Comparison of ENCODE assay signal across 23 mouse cellular contexts in the genomic region with DNA sequence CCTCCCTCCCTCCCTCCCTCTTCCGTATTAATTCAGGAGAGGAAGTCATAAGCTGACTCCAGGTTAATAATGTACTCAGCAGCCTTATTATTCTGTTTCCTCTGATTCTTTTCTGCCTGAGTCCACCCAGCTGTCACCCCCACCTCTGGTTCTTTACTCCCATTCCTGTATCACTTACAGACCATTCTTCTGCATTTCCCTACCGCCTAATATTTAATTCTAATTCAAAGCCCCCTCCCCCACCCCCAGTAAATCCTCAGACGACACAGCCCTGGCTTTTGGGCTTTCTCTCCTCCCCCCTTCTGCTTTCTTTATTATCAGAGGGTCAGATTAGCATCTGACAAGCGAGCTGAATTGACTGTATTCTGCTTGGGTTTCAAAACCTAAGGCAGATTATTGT.
DNase-seq lines count a peak whose midpoint lies in the region; ATAC-seq and TF ChIP-seq lines count a peak whose summit lies in the region.
"Had no signal": no experiment of that assay in that cellular context is flagged by ENCODE, and none has a peak within 500 bp of the region (broad histone marks: within the 10 kb centered on the region; RNA-seq: fewer than 3 reads in every experiment).

No protein-coding gene starts in this region.

- H3K9ac ChIP-seq in hindbrain, embryonic 13.5 days: no peak overlapping the region
- H3K9ac ChIP-seq in hindbrain, postnatal 0 days (replicated peaks; ENCODE audit: low read length): no peak overlapping the region
- no peak overlapping the region for H3K9ac ChIP-seq in neural tube, embryonic 11.5 days (ENCODE audit: low read length)
- H3K9ac ChIP-seq in neural tube, embryonic 15.5 days (replicated peaks): no peak overlapping the region
- no peak overlapping the region for H3K9ac ChIP-seq in midbrain, embryonic 13.5 days (replicated peaks)
- H3K9ac ChIP-seq in neural tube, embryonic 14.5 days (replicated peaks; ENCODE audit: low read depth, low read length): no peak overlapping the region
- H3K9ac ChIP-seq: intestine, embryonic 15.5 days; liver, embryonic 15.5 days; lung, embryonic 15.5 days had no signal

- ATAC-seq in hindbrain, embryonic 13.5 days (ENCODE audit: low FRiP score): peak; percentile 36; the same call in 1 of the 2 replicates
- ATAC-seq in hindbrain, postnatal 0 days: no peak
- no peak; the same call in 1 of the 2 replicates for ATAC-seq in neural tube, embryonic 11.5 days (ENCODE audit: insufficient read depth, low FRiP score, low TSS enrichment)
- ATAC-seq in neural tube, embryonic 15.5 days (ENCODE audit: low FRiP score): no peak
- ATAC-seq in midbrain, embryonic 13.5 days: peak; percentile 85
- ATAC-seq in neural tube, embryonic 14.5 days (ENCODE audit: low read depth): no peak; the same call in 1 of the 2 replicates
- ATAC-seq: activated CD4-positive, CD25-positive, alpha-beta regulatory T cell, adult 4 months; intestine, embryonic 15.5 days had no signal

- H3K36me3 ChIP-seq in hindbrain, embryonic 13.5 days: no peaks in the 10 kb centered on the region
- H3K36me3 ChIP-seq in hindbrain, postnatal 0 days (ENCODE audit: insufficient read depth, low read length): no peaks in the 10 kb centered on the region
- no peaks in the 10 kb centered on the region for H3K36me3 ChIP-seq in neural tube, embryonic 11.5 days (ENCODE audit: control insufficient read depth, insufficient read depth, low read length)
- no peaks in the 10 kb centered on the region for H3K36me3 ChIP-seq in neural tube, embryonic 15.5 days
- no peaks in the 10 kb centered on the region for H3K36me3 ChIP-seq in midbrain, embryonic 13.5 days
- H3K36me3 ChIP-seq in neural tube, embryonic 14.5 days (ENCODE audit: control insufficient read depth, insufficient read depth, low read length): no peaks in the 10 kb centered on the region
- H3K36me3 ChIP-seq: embryonic facial prominence, embryonic 10.5 days; intestine, embryonic 15.5 days; limb, embryonic 10.5 days; liver, embryonic 15.5 days; lung, embryonic 15.5 days had no signal

- H3K4me2 ChIP-seq in hindbrain, embryonic 13.5 days: no peak overlapping the region
- H3K4me2 ChIP-seq in hindbrain, postnatal 0 days (ENCODE audit: low read depth, low read length): no peak overlapping the region
- H3K4me2 ChIP-seq in neural tube, embryonic 11.5 days (ENCODE audit: low read depth): no peak overlapping the region
- H3K4me2 ChIP-seq in neural tube, embryonic 15.5 days: no peak overlapping the region
- no peak overlapping the region for H3K4me2 ChIP-seq in midbrain, embryonic 13.5 days (replicated peaks)
- no peak overlapping the region for H3K4me2 ChIP-seq in neural tube, embryonic 14.5 days (ENCODE audit: low read depth, low read length)
- H3K4me2 ChIP-seq: heart, embryonic 11.5 days; intestine, embryonic 15.5 days; liver, embryonic 15.5 days; lung, embryonic 15.5 days had no signal

- peak overlapping the region; percentile 82 for H3K27ac ChIP-seq in hindbrain, embryonic 13.5 days
- no peak overlapping the region for H3K27ac ChIP-seq in hindbrain, postnatal 0 days
- peak overlapping the region; percentile 58; the same call in 1 of the 2 replicates for H3K27ac ChIP-seq in neural tube, embryonic 11.5 days (ENCODE audit: low read depth, low read length)
- H3K27ac ChIP-seq in neural tube, embryonic 15.5 days (replicated peaks): no peak overlapping the region
- H3K27ac ChIP-seq in midbrain, embryonic 13.5 days: peak overlapping the region; percentile 77
- peak overlapping the region; percentile 25 for H3K27ac ChIP-seq in neural tube, embryonic 14.5 days (ENCODE audit: low read depth, low read length)
- H3K27ac ChIP-seq: embryonic facial prominence, embryonic 10.5 days; intestine, embryonic 15.5 days; layer of hippocampus, adult 2 months; limb, embryonic 10.5 days; liver, embryonic 15.5 days; lung, embryonic 15.5 days had no signal

- 6% methylated on average over 3 of the region's 4 CpGs for WGBS in hindbrain, embryonic 13.5 days
- WGBS in hindbrain, postnatal 0 days: 11% methylated on average over 3 of the region's 4 CpGs
- 20% methylated on average over 3 of the region's 4 CpGs for WGBS in neural tube, embryonic 11.5 days
- WGBS in neural tube, embryonic 15.5 days: 7% methylated on average over 3 of the region's 4 CpGs
- 0% methylated on average over 3 of the region's 4 CpGs for WGBS in midbrain, embryonic 13.5 days
- WGBS in neural tube, embryonic 14.5 days: 8% methylated on average over 4 of the region's 4 CpGs

- DNase-seq in hindbrain, postnatal 0 days (ENCODE audit: low spot score): no peak
- DNase-seq in neural tube, embryonic 11.5 days (ENCODE audit: low spot score): no peak
- no peak for DNase-seq in cerebellum, adult 11 months
- DNase-seq: adrenal gland, adult 8-10 months; cerebellum, adult 2 months; gastrocnemius, postnatal 10 days; kidney, adult 9 months; liver; lung, postnatal 36 days; right cerebral cortex, postnatal 14 days had no signal

- H3K27me3 ChIP-seq in hindbrain, embryonic 13.5 days: no peaks in the 10 kb centered on the region
- H3K27me3 ChIP-seq in hindbrain, postnatal 0 days (ENCODE audit: insufficient read depth, low read length): no peaks in the 10 kb centered on the region
- no peaks in the 10 kb centered on the region for H3K27me3 ChIP-seq in neural tube, embryonic 11.5 days (ENCODE audit: control insufficient read depth, insufficient read depth, low read length)
- no peaks in the 10 kb centered on the region for H3K27me3 ChIP-seq in neural tube, embryonic 15.5 days (replicated peaks)
- H3K27me3 ChIP-seq in midbrain, embryonic 13.5 days: no peaks in the 10 kb centered on the region
- no peaks in the 10 kb centered on the region for H3K27me3 ChIP-seq in neural tube, embryonic 14.5 days (ENCODE audit: control insufficient read depth, insufficient read depth, low read length)
- H3K27me3 ChIP-seq: intestine, embryonic 15.5 days; liver, embryonic 15.5 days; lung, embryonic 15.5 days; megakaryocyte, embryonic 14.5 days had no signal

- TF ChIP-seq CTCF in hindbrain, postnatal 0 days (IDR thresholded peaks at IDR 0.05; ENCODE audit: low read depth): no peak

- peaks cover 22% of the 10 kb centered on the region for H3K4me1 ChIP-seq in hindbrain, embryonic 13.5 days (replicated peaks)
- H3K4me1 ChIP-seq in hindbrain, postnatal 0 days (ENCODE audit: insufficient read depth, low read length): no peaks in the 10 kb centered on the region
- peaks cover 9% of the 10 kb centered on the region; the same call in 1 of the 2 replicates for H3K4me1 ChIP-seq in neural tube, embryonic 11.5 days (ENCODE audit: control insufficient read depth, insufficient read depth, low read length)
- H3K4me1 ChIP-seq in neural tube, embryonic 15.5 days: peaks cover 15% of the 10 kb centered on the region; the same call in 1 of the 2 replicates
- peaks cover 16% of the 10 kb centered on the region for H3K4me1 ChIP-seq in midbrain, embryonic 13.5 days (replicated peaks)
- peaks cover 16% of the 10 kb centered on the region; the same call in 1 of the 2 replicates for H3K4me1 ChIP-seq in neural tube, embryonic 14.5 days (ENCODE audit: control insufficient read depth, insufficient read depth, low read length)
- H3K4me1 ChIP-seq: intestine, embryonic 15.5 days; liver, embryonic 15.5 days; lung, embryonic 15.5 days; megakaryocyte, embryonic 14.5 days had no signal

- no peak overlapping the region for H3K4me3 ChIP-seq in hindbrain, embryonic 13.5 days
- no peak overlapping the region for H3K4me3 ChIP-seq in hindbrain, postnatal 0 days (ENCODE audit: low read length)
- H3K4me3 ChIP-seq in neural tube, embryonic 11.5 days (ENCODE audit: low read depth, low read length): no peak overlapping the region
- H3K4me3 ChIP-seq in neural tube, embryonic 15.5 days (replicated peaks): no peak overlapping the region
- H3K4me3 ChIP-seq in midbrain, embryonic 13.5 days (replicated peaks): no peak overlapping the region
- no peak overlapping the region for H3K4me3 ChIP-seq in neural tube, embryonic 14.5 days (ENCODE audit: low read depth, low read length)
- H3K4me3 ChIP-seq: embryonic facial prominence, embryonic 10.5 days; intestine, embryonic 15.5 days; layer of hippocampus, adult 2 months; limb, embryonic 10.5 days; liver, embryonic 15.5 days; lung, embryonic 15.5 days; megakaryocyte, embryonic 14.5 days had no signal

- no peaks in the 10 kb centered on the region for H3K9me3 ChIP-seq in hindbrain, embryonic 13.5 days
- no peaks in the 10 kb centered on the region for H3K9me3 ChIP-seq in hindbrain, postnatal 0 days (ENCODE audit: low read length)
- H3K9me3 ChIP-seq in neural tube, embryonic 11.5 days (ENCODE audit: control insufficient read depth, low read length): no peaks in the 10 kb centered on the region
- no peaks in the 10 kb centered on the region for H3K9me3 ChIP-seq in neural tube, embryonic 15.5 days (replicated peaks)
- H3K9me3 ChIP-seq in midbrain, embryonic 13.5 days: no peaks in the 10 kb centered on the region
- H3K9me3 ChIP-seq in neural tube, embryonic 14.5 days (ENCODE audit: control insufficient read depth, low read length): no peaks in the 10 kb centered on the region
- H3K9me3 ChIP-seq: intestine, embryonic 15.5 days; limb, embryonic 10.5 days; liver, embryonic 15.5 days; lung, embryonic 15.5 days had no signal

Comparison
In these comparisons a context has a peak if more than half of its experiments do, and no peak if none do; other contexts are left out.
1. ATAC-seq: peak in hindbrain, embryonic 13.5 days (single experiment) and midbrain, embryonic 13.5 days (single experiment); none in hindbrain, postnatal 0 days (single experiment), neural tube, embryonic 11.5 days (single experiment), neural tube, embryonic 15.5 days (single experiment) and neural tube, embryonic 14.5 days (single experiment).
2. H3K27ac ChIP-seq: peak in hindbrain, embryonic 13.5 days (single experiment), neural tube, embryonic 11.5 days (single experiment), midbrain, embryonic 13.5 days (single experiment) and neural tube, embryonic 14.5 days (single experiment); none in hindbrain, postnatal 0 days (single experiment) and neural tube, embryonic 15.5 days (single experiment).